Comparison of ENCODE assay signal across 8 mouse cellular contexts in genomic region chr4:141148009-141148801, GRCm38 (mm10). TPM values are rescaled to one million over a fixed set of nuclear protein-coding genes. Genes with fewer than 3 reads are reported as not detected.
A peak's percentile ranks its signal among the peaks of the same experiment; 100 is the strongest.
DNase-seq lines count a peak whose midpoint lies in the region; ATAC-seq and TF ChIP-seq lines count a peak whose summit lies in the region.

No protein-coding gene starts in this region.

- in situ Hi-C loops in CH12.LX (cut with MboI; ENCODE audit: low pct_ligation_motif_present, low pct_unique_long_range_greater_than_20kb, low sequenced_read_pairs): loop anchor here (10.0 kb wide), 2 partner anchors 67 to 217 kb away; partner anchors contain the start of genes Fam131c and Rsg1

- dilution Hi-C loops in CH12.LX (cut with MboI; ENCODE audit: extremely low pct_ligation_motif_present, extremely low pct_unique_long_range_greater_than_20kb, low sequenced_read_pairs): no loop called here

- H3K4me1 ChIP-seq in CH12.LX (ENCODE audit: control insufficient read depth in 1 of 2, insufficient read depth in 2 of 2): peaks cover 14 to 53% of the 10 kb centered on the region in 2 experiments
- H3K4me1 ChIP-seq in heart, postnatal 0 days (ENCODE audit: control insufficient read depth, insufficient read depth): peaks cover 13% of the 10 kb centered on the region; the same call in 1 of the 2 replicates
- H3K4me1 ChIP-seq in midbrain, embryonic 13.5 days (replicated peaks): peaks cover 34% of the 10 kb centered on the region

- H3K4me3 ChIP-seq in CH12.LX (replicated peaks in 1 of 3; ENCODE audit: low read depth in 2 of 3, low read length in 2 of 3, poor library complexity in 1 of 3): peak overlapping the region; percentile 82 to 93 (median 91)
- peak overlapping the region; percentile 94 for H3K4me3 ChIP-seq in heart, postnatal 0 days (ENCODE audit: low read depth, low read length)
- H3K4me3 ChIP-seq in midbrain, embryonic 13.5 days (replicated peaks): peak overlapping the region; percentile 100

- H3K27ac ChIP-seq in CH12.LX (ENCODE audit: insufficient read depth, low read depth): peak overlapping the region; percentile 15; the same call in 1 of the 2 replicates
- H3K27ac ChIP-seq in heart, postnatal 0 days (ENCODE audit: low read depth): peak overlapping the region; percentile 94
- peak overlapping the region; percentile 83 for H3K27ac ChIP-seq in midbrain, embryonic 13.5 days

- H3K27me3 ChIP-seq in CH12.LX (replicated peaks): no peaks in the 10 kb centered on the region
- no peaks in the 10 kb centered on the region for H3K27me3 ChIP-seq in heart, postnatal 0 days (ENCODE audit: control insufficient read depth, insufficient read depth, low read length)
- H3K27me3 ChIP-seq in midbrain, embryonic 13.5 days: no peaks in the 10 kb centered on the region

- ATAC-seq in heart, postnatal 0 days (ENCODE audit: insufficient read depth, low read depth): peak; percentile 68
- peak; percentile 85 for ATAC-seq in midbrain, embryonic 13.5 days

- no peak for TF ChIP-seq CTCF in CH12.LX (conservative IDR thresholded peaks at IDR 0.05 in 1 of 2, IDR thresholded peaks at IDR 0.05 in 1 of 2; ENCODE audit: low read depth in 2 of 2, low read length in 2 of 2)
- TF ChIP-seq CTCF in heart, postnatal 0 days (IDR thresholded peaks at IDR 0.05; ENCODE audit: low read depth): no peak

- peak overlapping the region; percentile 91 for H3K9ac ChIP-seq in CH12.LX (ENCODE audit: insufficient read depth, low read depth)
- H3K9ac ChIP-seq in heart, postnatal 0 days (replicated peaks; ENCODE audit: low read depth, low read length): peak overlapping the region; percentile 92
- peak overlapping the region; percentile 95 for H3K9ac ChIP-seq in midbrain, embryonic 13.5 days (replicated peaks)

- peak; percentile 35 to 56 for DNase-seq in cerebellum, postnatal 14 days
- DNase-seq in cerebellum, adult 8-10 months: no peak
- no peak for DNase-seq in CH12.LX (ENCODE audit: extremely low read depth)
- peak; percentile 53 for DNase-seq in embryo, embryonic 10.5 days (ENCODE audit: low spot score)
- peak; percentile 36 for DNase-seq in heart, postnatal 0 days (ENCODE audit: low spot score)
- DNase-seq in left cerebral cortex, postnatal 4 days: peak; percentile 46
- peak; percentile 50 to 61 for DNase-seq in thymus, postnatal 10 days (ENCODE audit: low spot score in 2 of 2)

- H3K36me3 ChIP-seq in CH12.LX (replicated peaks in 1 of 2; ENCODE audit: control insufficient read depth in 1 of 2, insufficient read depth in 1 of 2, low read length in 1 of 2): peaks cover 0 to 16% of the 10 kb centered on the region in 2 experiments
- no peaks in the 10 kb centered on the region for H3K36me3 ChIP-seq in heart, postnatal 0 days (replicated peaks; ENCODE audit: control insufficient read depth, insufficient read depth, low read length)
- H3K36me3 ChIP-seq in midbrain, embryonic 13.5 days: no peaks in the 10 kb centered on the region

- H3K79me2 ChIP-seq in CH12.LX (replicated peaks; ENCODE audit: control insufficient read depth, extremely low read depth, insufficient read depth, poor library complexity, severe bottlenecking): peaks cover 44% of the 10 kb centered on the region

- TF ChIP-seq EP300 in CH12.LX (IDR thresholded peaks at IDR 0.05; ENCODE audit: low read length): no peak
- TF ChIP-seq EP300 in heart, postnatal 0 days (IDR thresholded peaks at IDR 0.05; ENCODE audit: low read depth): no peak

- TF ChIP-seq RAD21 in CH12.LX (IDR thresholded peaks at IDR 0.05; ENCODE audit: low read depth, low read length): no peak

- no peaks in the 10 kb centered on the region for H3K9me3 ChIP-seq in CH12.LX (replicated peaks; ENCODE audit: low read length)
- no peaks in the 10 kb centered on the region for H3K9me3 ChIP-seq in heart, postnatal 0 days (replicated peaks; ENCODE audit: control insufficient read depth, low read length)
- H3K9me3 ChIP-seq in midbrain, embryonic 13.5 days: no peaks in the 10 kb centered on the region

- TF ChIP-seq POLR2A in CH12.LX (IDR thresholded peaks at IDR 0.05; ENCODE audit: low read depth, low read length): no peak

- peak overlapping the region; percentile 97 for H3K4me2 ChIP-seq in CH12.LX (ENCODE audit: insufficient read depth, low read depth, poor library complexity, severe bottlenecking)
- peak overlapping the region; percentile 87 for H3K4me2 ChIP-seq in heart, postnatal 0 days (ENCODE audit: low read depth, low read length)
- peak overlapping the region; percentile 92 for H3K4me2 ChIP-seq in midbrain, embryonic 13.5 days (replicated peaks)

- intact Hi-C loops in left cerebral cortex, postnatal 4 days (cut with DNase I): loop anchor here (10.0 kb wide), 1 partner anchor 67 kb away; the partner anchor contains the start of gene Rsg1

- WGBS in heart, postnatal 0 days: under 1% methylated on average over 60 of the region's 66 CpGs
- under 1% methylated on average over 63 of the region's 66 CpGs for WGBS in midbrain, embryonic 13.5 days

TF ChIP-seq in CH12.LX, 34 proteins besides CTCF, POLR2A, EP300 and RAD21:
- TF ChIP-seq MXI1 (IDR thresholded peaks at IDR 0.05; ENCODE audit: low read depth, low read length) (peak; percentile 66), E2F4 (IDR thresholded peaks at IDR 0.05; ENCODE audit: insufficient replicate concordance, low read depth, low read length) (no peak), UBTF (IDR thresholded peaks at IDR 0.05; ENCODE audit: low read depth, low read length) (peak; percentile 29; the same call in 1 of the 2 replicates)

RNA-seq across cellular contexts. Expression of gene Fbxo42, which starts 0.5 kb away (rescaled TPM):
- 14.4 and 17.3 TPM in 2 replicates for total RNA-seq in CH12.LX (2012; rRNA removed)
- 8.6 and 9.8 TPM in 2 replicates for total RNA-seq in CH12.LX (2014; rRNA removed)
- 16.5 and 20.1 TPM in 2 replicates for polyA plus RNA-seq in CH12.LX (2012; ENCODE audit: insufficient read length, low read depth)
- total RNA-seq in heart, postnatal 0 days (2014; rRNA removed; ENCODE audit: low replicate concordance): 8.2 and 9.5 TPM in 2 replicates
- 9.0 and 9.1 TPM in 2 replicates for polyA plus RNA-seq in heart, postnatal 0 days (2015; fragmentation: Nextera tagmentation; extraction: Ambion mirVana)
- 10 to 100 TPM; 30.4 to 31.4 TPM for total RNA-seq in left cerebral cortex, postnatal 4 days (2021)
- polyA plus RNA-seq in midbrain, embryonic 13.5 days (2015; fragmentation: Nextera tagmentation; extraction: Ambion mirVana): 22.9 and 26.3 TPM in 2 replicates

RNA-seq across cellular contexts. Expression of gene Szrd1, which starts 8.6 kb away (rescaled TPM):
- total RNA-seq in CH12.LX (2012; rRNA removed): 82.5 and 106 TPM in 2 replicates
- 77.8 and 80.9 TPM in 2 replicates for total RNA-seq in CH12.LX (2014; rRNA removed)
- polyA plus RNA-seq in CH12.LX (2012; ENCODE audit: insufficient read length, low read depth): 126 and 143 TPM in 2 replicates
- total RNA-seq in heart, postnatal 0 days (2014; rRNA removed; ENCODE audit: low replicate concordance): 72.9 and 73.8 TPM in 2 replicates
- polyA plus RNA-seq in heart, postnatal 0 days (2015; fragmentation: Nextera tagmentation; extraction: Ambion mirVana): 18.5 and 19.4 TPM in 2 replicates
- total RNA-seq in left cerebral cortex, postnatal 4 days (2021): 10 to 100 TPM; 54.5 to 56.8 TPM
- polyA plus RNA-seq in midbrain, embryonic 13.5 days (2015; fragmentation: Nextera tagmentation; extraction: Ambion mirVana): 26.0 and 30.7 TPM in 2 replicates

Comparison
In these comparisons a context has a peak if more than half of its experiments do, and no peak if none do; other contexts are left out.
1. DNase-seq: peak in cerebellum, postnatal 14 days (2 of 2), embryo, embryonic 10.5 days (single experiment), heart, postnatal 0 days (single experiment), left cerebral cortex, postnatal 4 days (single experiment) and thymus, postnatal 10 days (2 of 2); none in cerebellum, adult 8-10 months (single experiment) and CH12.LX (single experiment).
2. H3K27ac ChIP-seq: peak in every context shown above with its lines; median percentile 94 in heart, postnatal 0 days; 83 in midbrain, embryonic 13.5 days; 15 in CH12.LX.
3. Peak in every context shown above with its lines, with median percentiles within 50 percentile points of each other: H3K4me2 ChIP-seq, H3K4me3 ChIP-seq and H3K9ac ChIP-seq.